Mouse (Mus musculus): ENCODE data around the gene Lbhd2.

Lbhd2 gene

DNA sequence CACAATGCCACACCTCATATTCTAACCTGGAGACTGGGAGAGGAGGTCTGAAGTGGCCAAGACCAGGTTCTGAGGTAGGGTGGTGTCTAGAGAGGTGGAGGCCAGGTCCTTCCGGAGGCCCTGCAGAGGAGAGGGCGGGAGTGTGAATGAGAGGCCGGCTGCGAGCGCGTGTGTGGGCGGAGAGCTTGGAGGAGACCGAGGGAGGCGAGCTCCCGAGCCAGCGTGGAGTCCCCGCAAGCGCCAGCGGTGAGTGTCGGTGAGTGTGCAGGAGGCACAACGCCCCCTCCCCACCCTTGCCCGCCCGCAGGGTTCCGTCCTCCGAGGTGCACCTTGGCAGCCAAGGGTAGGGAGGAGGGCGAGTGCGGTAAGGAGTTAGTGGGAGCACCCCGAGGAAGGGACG lies at the start of gene Lbhd2:
TSS of gene Lbhd2 (plus strand) at position 188 of the 400 bp plus-strand sequence.
- DNase-seq (ENCODE audit: low spot score in 2 of 2): no peak

DNA sequence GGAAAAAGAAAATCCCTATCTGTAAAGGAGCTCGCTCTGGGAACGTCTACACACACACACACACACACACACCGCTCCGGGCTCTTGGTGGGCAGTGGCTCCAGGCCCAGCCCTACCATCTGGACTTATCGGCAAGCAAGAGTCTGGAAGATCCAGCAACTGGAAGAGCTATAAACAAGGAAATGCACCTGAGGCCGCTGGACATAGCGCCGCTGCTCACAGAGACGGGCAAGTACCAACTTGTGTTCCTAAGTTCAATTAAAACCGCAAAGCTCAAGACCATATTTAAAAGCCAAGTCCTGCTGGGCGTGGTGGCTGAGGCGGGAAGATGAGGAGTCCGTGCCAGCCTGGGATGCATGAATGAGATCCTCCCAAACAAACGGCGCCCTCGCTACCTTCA lies 45.9 kb upstream of the Lbhd2 start:
- DNase-seq (ENCODE audit: low spot score in 2 of 2): no peak

DNA sequence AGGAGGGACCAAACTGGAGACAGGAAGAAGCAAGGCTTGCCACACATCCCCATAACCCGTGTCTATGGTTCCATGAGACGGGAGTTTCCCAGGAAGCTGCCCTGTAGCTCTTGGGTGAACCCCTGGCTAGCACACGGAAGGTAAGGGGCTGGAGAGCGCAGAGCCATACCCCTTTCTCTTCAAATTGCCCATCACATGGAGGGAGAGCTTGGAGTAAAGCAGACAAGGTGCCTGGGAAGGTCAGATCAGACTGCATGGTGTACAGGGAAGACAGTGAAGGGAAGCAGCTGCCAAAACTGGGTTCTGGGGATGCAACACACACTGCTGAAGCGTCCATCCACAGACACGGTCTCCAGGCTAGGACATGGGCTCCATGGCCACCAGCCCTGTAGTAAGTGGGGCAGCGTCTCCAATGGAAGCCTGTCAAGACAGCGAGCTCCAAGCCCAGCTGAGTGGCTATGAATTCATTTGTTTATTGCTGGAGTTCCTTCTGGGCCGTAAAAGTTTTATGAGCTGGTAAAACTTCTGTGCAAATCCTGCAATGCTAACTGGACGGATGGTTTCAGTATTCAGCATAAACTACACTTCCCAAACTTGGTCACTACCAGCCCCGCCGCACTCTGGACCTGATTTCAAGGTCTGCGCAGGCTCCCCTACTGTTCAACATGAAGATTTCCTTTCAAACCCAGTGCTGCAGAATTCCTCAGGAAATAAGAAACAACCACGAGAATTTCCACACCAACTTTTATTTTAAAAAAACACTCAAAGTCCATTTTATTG lies 45.1 kb upstream of the Lbhd2 start:
- DNase-seq (ENCODE audit: low spot score in 2 of 2): no peak

DNA sequence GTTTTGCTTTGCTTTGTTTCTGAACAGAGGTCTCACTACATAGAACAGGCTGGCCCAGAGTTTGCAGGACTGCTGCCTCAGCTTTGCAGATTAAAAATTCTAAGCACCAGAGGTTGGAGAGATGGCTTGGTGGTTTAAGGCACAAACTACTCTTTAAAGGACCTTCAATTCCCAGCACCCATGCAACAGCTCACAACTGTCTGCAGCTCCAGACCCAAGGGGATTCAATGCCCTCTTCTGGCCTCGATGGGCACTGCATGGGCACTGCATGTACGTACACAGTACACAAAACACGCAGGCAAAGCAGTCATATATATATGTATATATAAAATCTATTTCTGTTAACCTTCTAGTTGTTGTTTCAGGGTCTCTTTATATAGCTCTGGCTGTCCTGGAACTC lies 42.4 kb upstream of the Lbhd2 start:
- DNase-seq (ENCODE audit: low spot score in 2 of 2): no peak

DNA sequence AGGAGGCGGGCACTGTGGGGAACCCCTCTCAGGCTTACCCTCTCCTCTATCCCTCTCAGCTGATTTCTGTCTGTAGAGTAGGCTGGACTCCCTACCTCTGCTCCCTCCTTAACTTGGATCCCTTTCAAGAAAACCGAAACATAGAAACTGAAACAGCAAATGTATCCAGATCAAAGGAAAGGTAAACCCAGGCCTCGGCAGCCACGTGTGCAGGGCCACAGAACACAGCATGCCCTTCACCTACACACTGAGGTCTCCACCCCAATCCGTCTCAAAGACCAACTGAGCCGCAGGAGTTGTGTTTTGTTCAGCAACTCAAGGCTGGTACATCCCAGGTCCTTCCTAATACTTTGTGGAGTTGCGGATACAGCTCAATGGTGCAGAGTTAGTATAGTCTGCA lies 39.5 kb upstream of the Lbhd2 start:
- DNase-seq (ENCODE audit: low spot score in 2 of 2): no peak

- DNase-seq (ENCODE audit: low spot score in 2 of 2): no peak
These were observed 36.4 kb upstream of the Lbhd2 start for GRCm38 (mm10) chr12:111370249-111370648.

DNA sequence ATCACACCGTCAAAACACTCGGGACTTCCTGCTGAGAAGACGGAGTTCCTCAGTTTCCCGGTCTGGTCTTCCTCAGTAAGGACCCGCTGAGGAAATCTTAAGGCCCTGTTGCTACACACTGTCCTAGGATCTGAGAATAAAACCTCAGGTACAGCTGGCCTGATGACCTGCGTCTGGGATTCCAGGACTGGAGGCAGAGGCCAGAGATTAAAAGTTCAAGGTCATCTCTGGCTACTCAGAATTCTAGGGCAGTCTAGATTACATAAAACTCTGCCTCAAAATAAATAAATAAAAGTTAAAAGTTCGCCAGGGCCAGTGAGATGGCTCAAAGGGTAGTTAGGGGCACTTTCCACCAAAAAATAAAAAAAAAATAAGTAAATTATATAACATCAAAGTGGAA lies 34.7 kb upstream of the Lbhd2 start:
- DNase-seq (ENCODE audit: low spot score in 2 of 2): no peak

- DNase-seq (ENCODE audit: low spot score in 2 of 2): no peak
These were observed 33.2 kb upstream of the Lbhd2 start for GRCm38 (mm10) chr12:111373411-111373810.

DNA sequence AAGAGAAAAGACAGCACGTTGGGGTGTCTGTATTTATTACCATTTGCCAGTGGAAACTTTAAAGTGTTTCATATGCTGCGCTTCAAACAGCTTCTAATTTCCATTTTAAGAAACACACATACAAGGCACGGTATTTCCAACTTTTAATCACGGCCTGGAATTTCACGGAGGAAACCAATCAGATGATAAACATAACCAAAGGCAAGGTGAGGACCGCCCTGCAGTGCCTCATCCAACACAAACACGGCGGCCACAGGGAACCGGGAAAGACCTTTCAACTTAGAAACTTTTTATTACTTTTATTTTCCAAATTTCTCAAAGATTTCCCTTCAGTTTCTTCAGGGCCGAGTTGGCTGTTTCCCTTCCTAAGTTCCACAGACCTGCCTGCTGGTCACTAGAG lies 31.9 kb upstream of the Lbhd2 start:
- DNase-seq (ENCODE audit: low spot score in 2 of 2): no peak

GRCm38 (mm10) chr12:111375559-111375958 lies 31.1 kb upstream of the Lbhd2 start:
- no peak for DNase-seq (ENCODE audit: low spot score in 2 of 2)

GRCm38 (mm10) chr12:111376053-111376452 lies 30.6 kb upstream of the Lbhd2 start:
- DNase-seq (ENCODE audit: low spot score in 2 of 2): no peak

DNA sequence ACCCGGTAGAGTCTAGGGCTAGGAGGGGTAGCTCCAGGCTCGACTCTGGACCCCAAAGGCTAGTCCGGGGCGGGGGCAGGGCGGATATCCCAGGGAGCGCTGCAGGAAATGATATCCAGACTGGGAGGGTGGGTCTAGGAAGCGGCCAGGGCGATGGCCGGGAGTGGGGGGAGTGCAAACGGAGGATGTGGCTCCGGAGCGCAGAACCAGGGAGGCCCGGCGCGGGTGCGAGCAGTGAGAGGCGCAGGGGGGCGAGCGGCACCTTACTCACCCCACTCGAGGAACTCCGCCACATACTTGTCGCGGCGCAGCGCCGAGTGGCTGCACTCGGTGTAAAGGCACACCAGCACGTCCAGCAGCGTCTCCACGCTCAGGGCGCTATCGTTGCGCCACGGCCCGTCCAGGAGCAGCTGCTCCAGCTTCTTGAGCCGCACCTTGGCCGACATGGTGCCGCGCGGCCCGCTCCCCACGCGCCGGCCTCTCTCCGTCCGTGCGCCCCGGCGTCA lies 29.7 kb upstream of the Lbhd2 start:
- peak in 1 of 2 experiments; percentile 38 for DNase-seq (ENCODE audit: low spot score in 2 of 2)

DNA sequence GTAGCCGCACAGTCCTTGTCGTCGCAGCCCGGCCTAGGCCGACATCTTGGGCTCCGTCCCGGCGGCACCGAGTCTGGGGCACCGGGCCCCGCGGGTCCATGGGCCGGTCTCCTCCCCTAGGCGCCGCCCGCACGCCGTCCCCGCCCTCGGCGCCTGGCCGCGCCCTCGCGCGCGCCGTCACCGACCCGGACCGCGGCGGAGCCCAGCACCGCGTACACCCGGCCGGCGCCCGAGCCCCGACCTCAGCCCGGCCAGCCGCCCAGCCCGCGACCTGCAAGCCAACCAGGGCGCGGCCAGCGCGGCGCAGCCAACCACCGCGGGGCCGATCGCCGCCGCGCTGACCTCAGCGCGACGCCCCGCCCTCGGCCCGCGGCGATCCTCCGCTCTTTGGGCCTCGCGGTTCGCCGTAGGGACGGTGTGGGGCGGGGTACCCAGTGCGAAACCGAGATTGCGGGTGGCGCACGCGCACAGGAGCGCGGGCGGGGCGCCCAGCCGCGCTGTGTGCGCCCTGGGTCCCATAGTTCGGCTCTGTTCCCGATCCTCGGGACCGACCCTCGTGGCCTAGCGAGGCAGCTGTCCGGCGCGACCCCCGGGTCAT lies 29.1 kb upstream of the Lbhd2 start, which contains the start of gene Cdc42bpb:
TSS of gene Cdc42bpb (minus strand) at position 343 of the 598 bp plus-strand sequence.
- peak; percentile 83 to 92 for DNase-seq (ENCODE audit: low spot score in 2 of 2)

- peak in 1 of 2 experiments; percentile 54 for DNase-seq (ENCODE audit: low spot score in 2 of 2)
These were observed 28.6 kb upstream of the Lbhd2 start for GRCm38 (mm10) chr12:111377986-111378490.

- DNase-seq (ENCODE audit: low spot score in 2 of 2): no peak
These were observed 27.8 kb upstream of the Lbhd2 start for GRCm38 (mm10) chr12:111378812-111379211.

DNA sequence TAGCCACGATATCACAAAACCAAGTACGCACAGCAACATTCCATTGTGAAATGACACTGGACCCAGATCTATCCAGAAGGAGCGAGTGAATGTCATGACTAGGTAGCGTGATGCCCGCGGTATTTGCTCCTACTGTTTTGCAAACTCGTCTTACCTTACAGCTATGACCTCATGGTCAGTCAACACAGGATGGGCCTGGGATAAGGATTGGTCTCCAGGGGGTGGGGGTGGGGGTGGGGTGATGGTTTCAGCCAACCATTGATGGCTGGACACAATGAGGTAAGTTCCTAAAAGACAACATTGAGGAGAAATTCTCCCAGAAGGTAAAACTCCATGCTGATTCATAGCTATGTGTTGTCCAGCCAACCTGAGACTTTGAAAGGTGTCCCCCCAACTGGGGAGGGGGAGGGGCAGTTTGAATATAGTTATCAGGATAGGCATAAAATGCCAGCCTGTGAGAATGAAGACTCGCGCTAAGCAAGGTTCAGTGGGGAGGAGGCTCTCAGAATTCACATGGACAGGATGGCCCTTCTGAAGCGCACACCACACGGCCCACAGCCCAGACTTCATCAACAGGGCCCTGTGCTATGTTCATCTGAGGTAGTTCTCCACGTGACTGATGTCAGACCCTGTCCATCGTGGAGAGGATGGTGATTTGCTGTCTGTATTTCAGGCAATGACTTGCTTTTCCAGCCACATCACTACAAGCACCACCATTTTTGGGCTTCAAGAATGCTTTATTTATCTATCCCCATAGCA lies 20.5 kb upstream of the Lbhd2 start:
- DNase-seq (ENCODE audit: low spot score in 2 of 2): no peak

DNA sequence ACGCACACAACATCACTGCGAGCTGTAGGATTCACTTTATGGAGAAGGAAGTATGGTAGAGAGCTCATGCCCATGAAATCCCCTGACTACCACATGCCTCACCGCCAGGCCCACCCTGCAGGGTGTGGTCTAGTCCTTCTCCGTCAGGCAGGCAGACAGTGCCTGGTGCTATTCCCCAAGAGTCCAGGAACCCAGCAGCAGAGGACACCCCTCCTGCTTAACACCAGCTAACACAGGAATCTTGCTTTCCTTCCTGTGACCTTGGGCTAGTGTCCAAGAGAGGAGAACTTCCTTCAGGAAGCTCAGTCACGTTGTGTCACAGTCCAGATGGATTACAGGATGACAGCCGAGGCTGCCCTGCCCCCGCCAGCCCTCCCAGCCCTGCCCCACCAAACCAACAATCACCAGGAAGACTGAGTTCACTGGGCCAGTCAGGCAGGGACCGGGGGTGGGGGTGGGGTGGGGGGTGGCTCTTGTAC lies 19.9 kb upstream of the Lbhd2 start:
- no peak for DNase-seq (ENCODE audit: low spot score in 2 of 2)

GRCm38 (mm10) chr12:111387146-111387545 lies 19.5 kb upstream of the Lbhd2 start:
- DNase-seq (ENCODE audit: low spot score in 2 of 2): no peak

DNA sequence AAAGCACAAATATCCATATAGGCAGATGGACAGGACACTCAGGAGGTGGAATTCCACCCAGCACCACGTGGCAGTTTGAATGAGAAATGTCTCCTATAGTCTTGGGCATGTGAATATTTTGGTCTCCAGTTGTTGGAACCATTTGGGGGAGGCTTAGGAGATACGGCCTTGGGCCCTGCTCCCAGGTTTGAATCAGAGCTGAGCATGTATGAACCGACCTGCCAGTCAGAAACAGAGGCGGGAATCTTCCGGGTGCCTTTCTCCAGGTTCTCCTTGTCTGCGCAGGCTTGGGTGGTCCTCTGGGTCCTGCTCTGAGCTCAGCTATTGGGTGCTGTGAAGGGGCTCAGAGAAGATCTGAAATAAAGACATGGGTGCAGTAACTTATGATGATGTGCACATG lies 12.6 kb upstream of the Lbhd2 start:
- DNase-seq (ENCODE audit: low spot score in 2 of 2): no peak

GRCm38 (mm10) chr12:111396997-111397396 lies 9.6 kb upstream of the Lbhd2 start:
- no peak for DNase-seq (ENCODE audit: low spot score in 2 of 2)

GRCm38 (mm10) chr12:111401454-111402184 lies 5.0 kb upstream of the Lbhd2 start:
- peak in 1 of 2 experiments; percentile 81 for DNase-seq (ENCODE audit: low spot score in 2 of 2)

All from left cerebral cortex, adult 9 months (tissue).